Mouse (Mus musculus) kidney, adult 2 months (tissue): ENCODE results near the gene Zfp398. TPM values are rescaled to one million over a fixed set of nuclear protein-coding genes. Genes with fewer than 3 reads are reported as not detected.

ENCODE experiments used
- DNase-seq: peaks from one replicate; pipeline ENCODE4 v3.0.0; 2021
- H3K27ac ChIP-seq: fragments of 200-500 bp; 2 replicates; pipeline ENCODE4 v1.5.1; 2012; ENCODE audit warnings: low read depth, low read length, control low read depth, inconsistent platforms; ENCODE audit not compliant: insufficient read depth
- H3K27me3 ChIP-seq: fragments of 200-500 bp; replicated peaks from 2 replicates; pipeline ENCODE4 v1.6.1; 2012; ENCODE audit warnings: mild to moderate bottlenecking, moderate library complexity, low read length, inconsistent platforms; ENCODE audit not compliant: control insufficient read depth, insufficient read depth
- H3K36me3 ChIP-seq: fragments of 200-500 bp; 2 replicates; pipeline ENCODE4 v1.6.1; 2012; ENCODE audit warnings: mild to moderate bottlenecking, moderate library complexity, low read length, inconsistent platforms; ENCODE audit not compliant: control insufficient read depth, insufficient read depth
- H3K4me1 ChIP-seq: fragments of 200-500 bp; 2 replicates; pipeline ENCODE4 v1.6.1; 2011; ENCODE audit warnings: low read length; ENCODE audit not compliant: control insufficient read depth, insufficient read depth
- H3K4me3 ChIP-seq: fragments of 200-500 bp; 2 replicates; pipeline ENCODE4 v1.5.1; 2011; ENCODE audit warnings: mild to moderate bottlenecking, low read depth, low read length, control low read depth; ENCODE audit not compliant: insufficient read depth
- CTCF ChIP-seq: fragments of 200-500 bp; conservative IDR thresholded peaks from 2 replicates; pipeline ENCODE4 v1.5.1; 2011; ENCODE audit warnings: low read depth, mild to moderate bottlenecking, control low read depth, low read length, moderate library complexity, mixed read lengths; ENCODE audit not compliant: insufficient read depth, insufficient read length
- POLR2A ChIP-seq: fragments of 200-500 bp; IDR thresholded peaks from one replicate; pipeline ENCODE4 v1.6.1; 2011; ENCODE audit warnings: low read depth, low read length, control low read depth
- WGBS: fragments of 180-500 bp; shearing (Covaris S2); methylation state at CpG from one replicate; pipeline ENCODE4 v1.1.7; 2018; 5-methylcytosine and 5-hydroxymethylcytosine counted together
- polyA plus RNA-seq: library from polyadenylated mRNA; depleted of rRNA; stranded (reverse); fragments of >200 nt; gene quantifications from 2 replicates; pipeline ENCODE4 v1.2.3, GENCODE M21; 2012; rRNA removed

Gene Zfp398
- polyA plus RNA-seq, result 7.2 and 9.0 TPM in 2 replicates

DNA sequence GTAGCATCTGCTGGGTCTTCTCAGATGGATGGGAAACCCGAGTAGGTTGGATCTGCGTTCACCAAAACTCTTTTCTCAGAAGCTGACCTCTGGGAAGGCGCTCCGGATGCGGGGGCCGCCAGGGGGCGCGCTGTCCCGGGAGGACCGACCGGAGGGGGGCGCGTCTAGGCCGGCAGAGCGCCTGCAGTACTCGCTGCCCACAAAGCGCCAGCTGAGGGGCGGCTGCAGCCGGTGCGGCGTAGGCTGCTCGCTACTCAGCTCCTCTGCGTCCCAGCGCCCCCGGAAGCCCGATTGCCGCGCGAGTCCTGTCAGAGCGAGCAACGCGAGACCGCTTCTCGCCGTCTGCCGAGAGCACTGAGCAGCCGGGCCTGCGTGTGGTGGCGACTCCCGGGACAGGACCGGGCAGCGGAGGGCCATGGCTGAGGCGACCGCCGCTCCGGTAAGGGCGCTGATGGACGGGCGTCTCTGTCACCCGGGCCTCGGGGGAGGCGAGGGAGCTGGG is at the start of gene Zfp398:
Gene Zfp398, plus strand, starts transcription at position 180 of the 502 bp plus-strand sequence.
- no peaks in the 10 kb centered on the region for H3K27me3 ChIP-seq
- peak; percentile 97 for DNase-seq
- under 1% methylated on average over 52 of the region's 52 CpGs for WGBS
- H3K36me3 ChIP-seq, result no peaks in the 10 kb centered on the region
- H3K4me3 ChIP-seq, result peak within 1 kb of the TSS; percentile 95
- peak; percentile 80 for TF ChIP-seq CTCF
- peak; percentile 19 for TF ChIP-seq POLR2A
- peaks cover 2% of the 10 kb centered on the region; the same call in 1 of the 2 replicates for H3K4me1 ChIP-seq
- H3K27ac ChIP-seq, result peak within 1 kb of the TSS; percentile 72

- no peaks in the 10 kb centered on the region for H3K36me3 ChIP-seq
- H3K4me1 ChIP-seq, result peaks cover 4% of the 10 kb centered on the region; the same call in 1 of the 2 replicates
- H3K4me3 ChIP-seq, result peak overlapping the region; percentile 94
- DNase-seq, result peak; percentile 94
- no peaks in the 10 kb centered on the region for H3K27me3 ChIP-seq
- TF ChIP-seq CTCF (no peak), POLR2A (peak; percentile 96)
- under 1% methylated on average over 18 of the region's 18 CpGs for WGBS
- peak overlapping the region; percentile 99 for H3K27ac ChIP-seq
These were observed 47.3 kb upstream of the Zfp398 start for GRCm38 (mm10) chr6:47787941-47788736.

GRCm38 (mm10) chr6:47788821-47789220 is 46.6 kb upstream of the Zfp398 start:
- H3K36me3 ChIP-seq, result no peaks in the 10 kb centered on the region
- peak overlapping the region; percentile 99 for H3K27ac ChIP-seq
- TF ChIP-seq POLR2A (no peak), CTCF (no peak)
- peak; percentile 21 for DNase-seq
- peaks cover 4% of the 10 kb centered on the region; the same call in 1 of the 2 replicates for H3K4me1 ChIP-seq
- 19% methylated on average over 3 of the region's 3 CpGs for WGBS
- H3K4me3 ChIP-seq, result peak overlapping the region; percentile 94
- no peaks in the 10 kb centered on the region for H3K27me3 ChIP-seq

GRCm38 (mm10) chr6:47790745-47791144 is 44.7 kb upstream of the Zfp398 start:
- no peak overlapping the region for H3K4me3 ChIP-seq
- H3K36me3 ChIP-seq, result no peaks in the 10 kb centered on the region
- H3K27ac ChIP-seq, result no peak overlapping the region
- 62% methylated on average over 2 of the region's 2 CpGs for WGBS
- DNase-seq, result peak; percentile 59
- no peak for TF ChIP-seq CTCF
- no peak for TF ChIP-seq POLR2A
- H3K4me1 ChIP-seq, result peaks cover 4% of the 10 kb centered on the region; the same call in 1 of the 2 replicates
- H3K27me3 ChIP-seq, result no peaks in the 10 kb centered on the region

DNA sequence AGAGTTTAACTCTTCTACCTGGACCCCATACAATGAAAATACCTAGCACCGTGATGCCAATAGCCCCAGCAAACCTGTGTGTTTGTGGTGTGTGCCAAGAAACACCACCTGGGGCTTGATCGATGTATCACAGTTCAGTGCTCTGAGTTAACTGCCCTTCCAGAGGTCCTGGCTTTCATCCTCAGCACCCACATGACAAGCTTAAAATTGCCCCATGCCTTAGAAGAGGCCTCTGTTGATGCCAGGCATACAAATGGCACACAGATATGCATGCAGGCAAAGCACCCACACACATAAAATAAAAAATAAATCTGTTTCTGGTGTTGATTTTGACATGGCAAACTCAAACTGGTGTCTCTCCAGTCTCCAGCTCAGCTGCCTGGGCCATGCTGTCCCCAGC is 42.9 kb upstream of the Zfp398 start:
- Histone ChIP-seq H3K36me3 (peaks cover 5% of the 10 kb centered on the region; the same call in 1 of the 2 replicates), H3K4me1 (peaks cover 4% of the 10 kb centered on the region; the same call in 1 of the 2 replicates), H3K4me3 (no peak overlapping the region), H3K27me3 (no peaks in the 10 kb centered on the region), H3K27ac (no peak overlapping the region)
- 67% methylated on average over 2 of the region's 2 CpGs for WGBS
- DNase-seq, result no peak
- TF ChIP-seq POLR2A (no peak), CTCF (no peak)

GRCm38 (mm10) chr6:47793284-47793683 is 42.2 kb upstream of the Zfp398 start:
- H3K36me3 ChIP-seq, result peaks cover 7% of the 10 kb centered on the region; the same call in 1 of the 2 replicates
- H3K27ac ChIP-seq, result no peak overlapping the region
- TF ChIP-seq POLR2A, result no peak
- TF ChIP-seq CTCF, result no peak
- peaks cover 4% of the 10 kb centered on the region; the same call in 1 of the 2 replicates for H3K4me1 ChIP-seq
- H3K27me3 ChIP-seq, result no peaks in the 10 kb centered on the region
- WGBS, result 53% methylated on average over 5 of the region's 5 CpGs
- DNase-seq, result peak; percentile 25
- H3K4me3 ChIP-seq, result no peak overlapping the region

GRCm38 (mm10) chr6:47794106-47794830 is 41.2 kb upstream of the Zfp398 start:
- peak; percentile 63 for DNase-seq
- peaks cover 7% of the 10 kb centered on the region; the same call in 1 of the 2 replicates for H3K36me3 ChIP-seq
- 62% methylated on average over 10 of the region's 10 CpGs for WGBS
- H3K27me3 ChIP-seq, result no peaks in the 10 kb centered on the region
- no peak overlapping the region for H3K4me3 ChIP-seq
- H3K27ac ChIP-seq, result no peak overlapping the region
- no peaks in the 10 kb centered on the region for H3K4me1 ChIP-seq
- TF ChIP-seq CTCF (peak; percentile 66), POLR2A (no peak)
